Mouse (Mus musculus) B cell, adult 67 days (primary cell): ENCODE measurements around the gene Cttnbp2nl. TPM values are rescaled to one million over a fixed set of nuclear protein-coding genes. Genes with fewer than 3 reads are reported as not detected.

ENCODE experiments used
- total RNA-seq, 2 experiments: library from RNA; stranded (reverse); gene quantifications; 4 replicates each; pipeline ENCODE4 v1.2.4; 2023

The Cttnbp2nl gene
- under 1 TPM in 1 of 2 experiments, not detected in 1; 0.15 TPM for total RNA-seq

GRCm38 (mm10) chr3:105052937-105053697, at the start of gene Cttnbp2nl:
Gene Cttnbp2nl, minus strand, starts transcription at chr3:105053146.

GRCm38 (mm10) chr3:105066544-105066943, 13.6 kb upstream of the Cttnbp2nl start, which contains the start of gene 4930564D02Rik:
Gene 4930564D02Rik, plus strand, starts transcription at chr3:105066844.

GRCm38 (mm10) chr3:104961066-104962059, 91.6 kb downstream of the Cttnbp2nl start, which contains the start of gene Wnt2b:
Gene Wnt2b, minus strand, starts transcription at chr3:104961921.

Other genes starting within 250 kb of the Cttnbp2nl start
- gene Mov10, start 234.6 kb downstream of the Cttnbp2nl start, total RNA-seq, result 10 to 100 TPM; 28.1 to 32.9 TPM
- gene St7l, start 189.1 kb downstream of the Cttnbp2nl start, total RNA-seq, result 10 to 100 TPM; 20.2 to 20.5 TPM
- gene Capza1, start 188.6 kb downstream of the Cttnbp2nl start, total RNA-seq, result 100 to 1,000 TPM; 172 to 182 TPM
- gene Wnt2b, start 91.2 kb downstream of the Cttnbp2nl start, total RNA-seq, result not detected
- not detected for gene 4930564D02Rik, start 13.7 kb upstream of the Cttnbp2nl start, total RNA-seq